Mouse (Mus musculus) embryonic facial prominence, embryonic 15.5 days (tissue): ENCODE data around the gene Ank2. TPM values are rescaled to one million over a fixed set of nuclear protein-coding genes. Genes with fewer than 3 reads are reported as not detected.

ENCODE experiments used
- ATAC-seq: fragments of 200-750 bp; cut with Nextera tagmentation; 2 replicates; pipeline ENCODE4 v1.8.0; 2017; ENCODE audit warnings: low read depth, moderate TSS enrichment; ENCODE audit not compliant: insufficient number of reproducible peaks, low FRiP score, low TSS enrichment
- H3K27ac ChIP-seq: fragments of 300-500 bp; sonication (generic); replicated peaks from 2 replicates; pipeline ENCODE4 v1.5.1; 2015; ENCODE audit warnings: mild to moderate bottlenecking, inconsistent platforms
- H3K27me3 ChIP-seq: fragments of 300-500 bp; sonication (generic); 2 replicates; pipeline ENCODE4 v1.6.1; 2015; ENCODE audit warnings: inconsistent platforms
- H3K36me3 ChIP-seq: fragments of 300-500 bp; sonication (generic); 2 replicates; pipeline ENCODE4 v1.6.1; 2015; ENCODE audit warnings: mild to moderate bottlenecking, inconsistent platforms
- H3K4me1 ChIP-seq: fragments of 300-500 bp; sonication (generic); 2 replicates; pipeline ENCODE4 v1.6.1; 2015; ENCODE audit warnings: inconsistent platforms
- H3K4me2 ChIP-seq: fragments of 300-500 bp; sonication (generic); replicated peaks from 2 replicates; pipeline ENCODE4 v1.6.1; 2015; ENCODE audit warnings: mild to moderate bottlenecking, inconsistent platforms
- H3K4me3 ChIP-seq: fragments of 300-500 bp; sonication (generic); replicated peaks from 2 replicates; pipeline ENCODE4 v1.5.1; 2015; ENCODE audit warnings: mild to moderate bottlenecking, inconsistent platforms
- H3K9ac ChIP-seq: fragments of 300-500 bp; sonication (generic); 2 replicates; pipeline ENCODE4 v1.6.1; 2015; ENCODE audit warnings: inconsistent platforms
- H3K9me3 ChIP-seq: fragments of 300-500 bp; sonication (generic); replicated peaks from 2 replicates; pipeline ENCODE4 v1.6.1; 2016; ENCODE audit warnings: inconsistent platforms
- WGBS: fragments of 180-500 bp; shearing (Covaris S2); methylation state at CpG from one replicate; pipeline ENCODE4 v1.1.7; 2015; 5-methylcytosine and 5-hydroxymethylcytosine counted together
- polyA plus RNA-seq: library from polyadenylated mRNA; unstranded; fragments of >200 nt; fragmentation: Nextera tagmentation; extraction: Ambion mirVana; gene quantifications from 2 replicates; pipeline ENCODE4 v1.2.1, GENCODE M21; 2015

Gene Ank2
- polyA plus RNA-seq, 1 experiment from 2014 or later = 32.4 TPM

DNA sequence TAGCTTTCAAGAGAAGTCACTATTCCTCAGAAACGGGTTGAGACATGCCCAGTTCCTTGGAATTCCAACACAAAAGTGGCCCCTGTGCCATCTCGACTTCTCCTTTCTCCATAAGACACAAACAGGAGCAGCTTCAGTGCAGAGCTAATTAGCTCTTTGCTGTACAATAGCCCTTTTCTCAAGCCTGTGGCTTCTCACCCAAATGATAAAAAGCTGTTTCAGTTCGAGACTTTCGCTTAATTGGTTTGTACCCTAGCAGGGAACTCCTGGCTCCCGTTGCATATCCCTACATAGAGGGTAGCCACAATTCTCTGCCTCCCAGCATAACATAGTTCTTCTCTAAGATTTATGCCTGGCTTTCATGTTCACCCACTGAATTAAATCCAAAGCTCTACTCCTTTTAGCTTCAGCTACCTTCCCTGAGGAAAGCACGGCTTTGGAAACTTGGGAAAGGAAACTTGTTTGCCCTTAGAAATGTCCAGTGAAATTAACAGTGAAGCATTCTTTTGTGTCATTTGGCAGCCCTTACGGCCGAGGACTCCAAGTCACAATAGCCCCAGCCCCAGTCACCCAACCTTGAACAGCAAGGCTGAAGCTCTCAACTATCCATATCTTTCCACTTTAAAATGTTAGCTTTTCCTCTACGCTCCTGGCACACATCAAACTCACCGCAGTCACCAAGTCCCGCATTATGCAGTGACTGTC, 123.0 kb downstream of the Ank2 start:
- no peaks in the 10 kb centered on the region for H3K36me3 ChIP-seq
- H3K27me3 ChIP-seq = no peaks in the 10 kb centered on the region
- H3K4me2 ChIP-seq = no peak overlapping the region
- H3K4me1 ChIP-seq = peaks cover 15% of the 10 kb centered on the region; the same call in 1 of the 2 replicates
- no peak overlapping the region for H3K4me3 ChIP-seq
- H3K9me3 ChIP-seq = no peaks in the 10 kb centered on the region
- H3K27ac ChIP-seq = no peak overlapping the region
- WGBS = 33% methylated on average over 11 of the region's 11 CpGs
- ATAC-seq = no peak
- no peak overlapping the region for H3K9ac ChIP-seq

DNA sequence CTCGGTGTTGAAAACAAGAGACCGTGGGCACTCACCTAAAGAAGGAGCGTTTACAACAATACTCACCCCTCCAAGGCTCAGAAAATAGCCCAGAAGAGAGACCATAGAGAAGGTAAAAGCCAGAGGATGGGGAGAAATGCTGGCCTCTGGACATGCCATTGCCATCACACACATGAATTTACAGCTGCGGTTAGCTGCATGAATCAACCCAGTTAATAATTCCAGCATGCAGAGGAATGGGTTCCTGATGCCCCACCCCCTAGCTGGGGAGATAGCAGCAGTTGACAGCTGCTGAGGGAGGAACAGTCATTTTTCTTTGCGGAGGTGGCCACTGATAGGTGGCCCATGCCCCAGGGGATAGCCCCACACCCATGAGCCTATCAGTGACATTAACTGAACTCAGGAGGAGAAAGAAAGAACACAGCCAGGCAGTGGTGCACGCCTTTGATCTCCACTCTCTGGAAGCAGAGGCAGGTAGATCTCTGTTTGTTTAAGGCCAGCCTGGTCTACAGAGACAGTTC, 124.9 kb downstream of the Ank2 start:
- Histone ChIP-seq H3K4me1 (peaks cover 15% of the 10 kb centered on the region; the same call in 1 of the 2 replicates), H3K9me3 (no peaks in the 10 kb centered on the region), H3K4me3 (no peak overlapping the region), H3K36me3 (no peaks in the 10 kb centered on the region), H3K9ac (no peak overlapping the region), H3K27me3 (no peaks in the 10 kb centered on the region), H3K27ac (no peak overlapping the region), H3K4me2 (no peak overlapping the region)
- WGBS = 82% methylated on average over 6 of the region's 6 CpGs
- no peak for ATAC-seq

DNA sequence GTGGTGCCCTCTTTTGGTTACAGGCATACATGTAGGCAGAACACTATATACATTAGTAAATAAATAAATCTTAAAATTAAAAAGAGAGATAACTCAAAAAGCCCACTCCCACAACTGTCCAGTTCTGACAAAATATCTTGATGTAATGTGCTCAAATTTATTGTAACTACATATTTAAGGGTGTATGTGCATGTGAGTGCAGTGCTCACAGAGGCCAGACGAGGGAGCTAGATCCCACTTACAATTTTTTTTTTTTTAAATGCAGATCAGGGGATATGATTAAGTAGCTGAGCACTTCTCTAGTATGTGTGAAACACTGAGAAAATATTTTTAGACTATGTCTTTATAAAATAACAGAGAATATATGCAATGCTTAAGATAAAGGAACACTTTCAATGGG, 127.4 kb downstream of the Ank2 start:
- Histone ChIP-seq H3K4me2 (no peak overlapping the region), H3K9me3 (no peaks in the 10 kb centered on the region), H3K9ac (no peak overlapping the region), H3K27ac (no peak overlapping the region), H3K27me3 (no peaks in the 10 kb centered on the region), H3K4me3 (no peak overlapping the region), H3K36me3 (no peaks in the 10 kb centered on the region), H3K4me1 (peaks cover 10% of the 10 kb centered on the region; the same call in 1 of the 2 replicates)
- 88% methylated on average over 1 of the region's 1 CpGs for WGBS
- ATAC-seq = no peak

DNA sequence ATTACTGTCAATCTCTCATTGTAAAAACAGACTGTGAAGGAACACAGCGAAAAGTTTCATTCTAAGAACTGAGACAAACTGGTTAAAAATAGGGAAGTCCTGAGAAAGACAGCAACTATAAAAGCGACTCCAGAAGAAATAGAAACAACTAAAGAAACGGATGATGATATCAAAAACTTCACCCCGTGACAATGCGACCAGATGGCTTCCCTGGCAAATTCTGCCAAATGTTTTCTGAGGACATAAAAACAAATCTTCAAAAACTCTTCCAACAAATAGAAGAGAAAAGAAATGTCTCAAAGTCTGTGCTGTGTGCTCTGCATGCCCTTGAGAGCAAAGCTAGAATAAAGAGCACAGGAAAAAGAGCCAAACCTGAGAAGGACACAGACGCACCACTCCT, 129.6 kb downstream of the Ank2 start:
- no peaks in the 10 kb centered on the region for H3K4me1 ChIP-seq
- ATAC-seq = no peak
- no peaks in the 10 kb centered on the region for H3K9me3 ChIP-seq
- H3K36me3 ChIP-seq = no peaks in the 10 kb centered on the region
- H3K9ac ChIP-seq = no peak overlapping the region
- WGBS = 77% methylated on average over 6 of the region's 6 CpGs
- H3K27ac ChIP-seq = no peak overlapping the region
- no peak overlapping the region for H3K4me2 ChIP-seq
- no peak overlapping the region for H3K4me3 ChIP-seq
- no peaks in the 10 kb centered on the region for H3K27me3 ChIP-seq

DNA sequence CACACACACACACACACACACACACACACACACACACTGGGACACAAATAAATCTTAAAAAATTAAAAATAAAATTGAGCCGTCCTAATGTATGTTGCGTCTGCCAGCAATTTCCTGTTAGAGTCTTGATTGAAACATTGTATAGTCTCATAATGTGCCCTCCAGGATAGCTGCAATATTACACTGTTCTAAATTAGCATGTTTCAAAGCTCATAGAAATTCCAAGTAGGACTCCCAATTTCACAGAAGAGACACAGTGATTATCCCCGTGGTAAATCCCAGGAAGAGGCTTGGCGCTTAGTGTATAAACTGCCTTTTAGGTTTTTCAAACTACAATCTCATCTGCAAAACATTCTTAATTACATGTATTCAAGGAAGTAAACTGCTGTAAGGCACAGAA, 131.7 kb downstream of the Ank2 start:
- Histone ChIP-seq H3K9me3 (no peaks in the 10 kb centered on the region), H3K27me3 (no peaks in the 10 kb centered on the region), H3K9ac (no peak overlapping the region), H3K27ac (no peak overlapping the region), H3K36me3 (no peaks in the 10 kb centered on the region), H3K4me1 (no peaks in the 10 kb centered on the region), H3K4me2 (no peak overlapping the region), H3K4me3 (no peak overlapping the region)
- WGBS = 37% methylated on average over 4 of the region's 4 CpGs
- no peak for ATAC-seq

DNA sequence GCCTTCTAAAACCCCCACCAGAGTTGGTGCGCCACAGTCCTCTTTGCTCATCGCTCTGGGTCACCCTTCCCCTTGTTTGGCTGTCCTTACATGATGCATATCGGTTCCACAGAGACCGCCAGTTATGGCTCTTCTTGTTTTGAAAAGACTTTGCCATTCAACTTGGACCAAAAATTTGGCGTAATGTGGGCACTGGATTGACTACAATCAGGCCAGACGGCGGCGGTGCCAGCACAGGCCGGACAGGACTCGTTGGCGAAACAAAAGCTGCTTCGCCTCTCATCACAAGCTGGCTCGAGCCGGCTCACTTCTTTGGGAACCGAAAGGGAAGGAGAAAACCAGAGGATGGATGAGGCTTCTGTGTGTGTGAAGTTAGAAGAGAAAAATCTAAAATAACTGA, 135.6 kb downstream of the Ank2 start:
- Histone ChIP-seq H3K4me3 (no peak overlapping the region), H3K9ac (no peak overlapping the region), H3K27me3 (no peaks in the 10 kb centered on the region), H3K36me3 (no peaks in the 10 kb centered on the region), H3K4me1 (no peaks in the 10 kb centered on the region), H3K27ac (no peak overlapping the region), H3K4me2 (no peak overlapping the region), H3K9me3 (no peaks in the 10 kb centered on the region)
- 91% methylated on average over 15 of the region's 15 CpGs for WGBS
- no peak for ATAC-seq

DNA sequence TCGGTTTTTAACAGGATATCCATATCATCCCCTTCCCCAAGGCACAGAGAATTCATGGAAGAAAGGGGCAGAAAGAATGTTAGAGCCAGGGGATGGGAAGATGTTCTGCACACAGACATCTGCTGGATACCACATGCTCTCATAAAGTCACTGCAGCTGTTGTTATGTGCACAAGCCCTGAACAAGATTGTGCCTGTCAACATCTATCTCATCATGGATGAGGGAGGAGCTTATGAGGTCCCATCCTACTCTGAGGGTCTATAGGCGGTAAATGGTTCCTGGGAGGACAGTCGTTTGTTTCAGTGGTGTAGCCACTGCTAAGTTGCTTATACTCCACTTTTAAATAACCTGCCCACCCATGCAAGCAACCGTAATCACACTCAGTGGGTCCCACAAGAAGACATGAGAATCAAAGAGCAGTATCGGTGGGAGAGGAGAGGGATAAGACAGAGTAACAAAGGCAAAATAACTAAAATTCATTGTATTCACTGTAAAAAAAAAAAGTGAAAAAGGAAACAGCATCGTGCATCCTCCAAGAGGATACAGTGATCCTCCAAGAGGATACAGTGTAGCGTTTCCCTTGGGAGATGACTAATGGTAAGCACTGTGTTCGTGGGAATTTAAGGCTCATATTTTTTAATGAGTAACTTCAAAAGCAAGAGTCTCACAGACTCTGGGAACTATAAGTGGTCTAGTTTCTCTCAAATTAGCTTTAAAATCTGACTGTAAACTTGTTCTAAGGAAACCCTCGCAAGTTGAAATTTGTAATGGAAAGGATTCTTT, 136.3 kb downstream of the Ank2 start:
- WGBS = 74% methylated on average over 9 of the region's 9 CpGs
- no peak overlapping the region for H3K4me2 ChIP-seq
- no peaks in the 10 kb centered on the region for H3K36me3 ChIP-seq
- no peak overlapping the region for H3K4me3 ChIP-seq
- no peaks in the 10 kb centered on the region for H3K9me3 ChIP-seq
- H3K4me1 ChIP-seq = no peaks in the 10 kb centered on the region
- H3K27me3 ChIP-seq = no peaks in the 10 kb centered on the region
- H3K27ac ChIP-seq = no peak overlapping the region
- ATAC-seq = no peak
- no peak overlapping the region for H3K9ac ChIP-seq

DNA sequence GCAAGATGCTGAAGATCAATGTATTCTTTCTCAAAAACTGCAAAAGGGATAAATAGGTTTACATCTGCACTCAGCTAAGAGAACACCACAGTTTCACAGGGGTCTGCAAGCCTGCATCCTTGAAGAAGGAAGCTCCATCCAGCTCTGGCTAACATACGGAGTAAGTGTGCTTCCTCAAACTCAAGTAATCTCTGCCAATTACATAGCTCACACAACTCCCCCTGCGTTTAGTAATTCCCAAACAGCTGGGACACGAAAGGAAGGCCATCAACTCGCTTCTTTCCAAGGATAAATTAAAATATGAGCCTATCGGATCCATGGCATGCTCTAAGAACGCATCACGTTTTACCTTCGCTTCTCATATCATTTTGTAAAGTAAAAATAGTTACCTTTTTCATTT, 137.3 kb downstream of the Ank2 start:
- no peak for ATAC-seq
- Histone ChIP-seq H3K27me3 (no peaks in the 10 kb centered on the region), H3K4me3 (no peak overlapping the region), H3K36me3 (no peaks in the 10 kb centered on the region), H3K9me3 (no peaks in the 10 kb centered on the region), H3K4me2 (no peak overlapping the region), H3K27ac (no peak overlapping the region), H3K4me1 (no peaks in the 10 kb centered on the region), H3K9ac (no peak overlapping the region)
- 73% methylated on average over 8 of the region's 8 CpGs for WGBS

DNA sequence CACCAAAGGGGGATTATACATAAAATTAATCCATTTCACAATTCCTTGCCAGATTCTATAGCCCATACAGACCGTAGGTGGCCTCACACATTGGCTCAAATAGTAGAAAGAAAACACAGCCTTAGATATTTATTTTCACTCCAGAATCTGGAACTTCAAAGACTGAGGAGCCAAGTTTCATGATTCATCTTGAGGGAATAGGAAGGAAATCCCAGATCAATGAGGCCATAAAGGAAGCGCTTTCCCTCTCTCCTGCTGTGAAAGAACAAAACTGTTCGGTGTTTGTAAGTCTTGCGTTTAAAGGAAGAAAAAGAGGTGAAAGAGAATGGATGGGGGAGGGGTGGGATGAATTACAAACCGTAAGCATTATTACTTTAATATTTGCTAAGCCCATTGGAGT, 137.8 kb downstream of the Ank2 start:
- Histone ChIP-seq H3K9ac (no peak overlapping the region), H3K27me3 (no peaks in the 10 kb centered on the region), H3K36me3 (no peaks in the 10 kb centered on the region), H3K4me3 (no peak overlapping the region), H3K4me2 (no peak overlapping the region), H3K4me1 (no peaks in the 10 kb centered on the region), H3K9me3 (no peaks in the 10 kb centered on the region), H3K27ac (no peak overlapping the region)
- no peak for ATAC-seq
- 58% methylated on average over 5 of the region's 5 CpGs for WGBS

DNA sequence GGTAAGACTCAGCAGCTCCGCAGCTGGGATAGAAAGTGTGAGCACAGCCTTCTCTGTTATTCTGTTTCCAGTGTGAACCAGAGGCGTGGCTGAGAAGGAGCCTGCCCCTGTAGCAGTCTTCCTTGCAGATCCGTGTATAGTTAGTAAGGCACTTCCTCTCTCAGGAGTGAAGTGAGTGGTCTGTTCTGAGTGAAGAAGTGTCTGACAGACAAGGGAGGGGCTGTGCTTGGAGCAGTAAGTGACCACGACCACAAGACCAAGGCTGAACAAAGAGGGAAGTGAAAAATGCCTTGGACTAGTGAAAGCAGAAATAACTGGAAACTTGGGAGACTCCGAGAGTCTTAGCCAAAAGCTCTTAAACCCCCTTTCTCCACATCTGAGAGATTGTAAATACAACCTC, 143.9 kb downstream of the Ank2 start:
- no peak for ATAC-seq
- no peaks in the 10 kb centered on the region for H3K27me3 ChIP-seq
- H3K9ac ChIP-seq = no peak overlapping the region
- no peak overlapping the region for H3K4me3 ChIP-seq
- H3K27ac ChIP-seq = no peak overlapping the region
- no peaks in the 10 kb centered on the region for H3K4me1 ChIP-seq
- no peak overlapping the region for H3K4me2 ChIP-seq
- 46% methylated on average over 5 of the region's 5 CpGs for whole genome bisulfite sequencing
- no peaks in the 10 kb centered on the region for H3K9me3 ChIP-seq
- H3K36me3 ChIP-seq = no peaks in the 10 kb centered on the region

DNA sequence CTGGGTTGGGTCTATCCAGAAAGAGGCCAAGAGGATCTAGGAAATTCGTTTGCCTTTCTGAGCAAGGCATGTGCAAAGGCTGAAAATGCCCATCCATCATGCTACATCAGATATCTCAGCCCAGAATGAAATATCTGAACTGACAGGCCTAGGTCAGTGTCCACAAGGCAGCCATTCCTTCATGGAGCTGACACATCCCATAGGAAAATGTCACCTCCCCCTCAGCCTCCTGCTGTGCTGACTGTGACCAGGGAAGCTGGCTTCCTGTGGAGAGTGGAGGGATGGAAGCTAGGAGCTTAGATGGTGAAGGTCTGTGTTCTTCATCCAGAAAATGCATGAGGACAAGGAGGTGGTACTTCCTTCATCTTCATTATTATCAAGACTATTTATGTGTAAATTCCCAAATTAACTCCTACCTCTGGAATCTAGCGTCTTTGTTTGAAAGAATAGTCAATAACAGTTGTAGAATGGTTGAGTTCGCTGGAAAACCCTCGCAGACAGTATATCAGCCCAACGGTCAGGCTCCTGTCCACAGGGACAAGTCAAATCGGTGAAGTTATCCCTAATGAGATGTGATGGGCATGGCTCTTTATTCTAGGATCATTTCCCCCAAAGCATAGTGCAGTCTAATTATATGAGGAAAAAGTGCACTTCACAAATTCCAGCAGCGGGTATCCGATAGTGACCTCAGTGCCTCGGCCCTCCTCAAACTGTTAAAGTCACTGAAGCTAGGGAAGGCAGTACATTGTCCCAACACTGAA, 148.4 kb downstream of the Ank2 start:
- H3K4me3 ChIP-seq = no peak overlapping the region
- 88% methylated on average over 9 of the region's 9 CpGs for WGBS
- H3K4me1 ChIP-seq = no peaks in the 10 kb centered on the region
- no peak overlapping the region for H3K27ac ChIP-seq
- no peaks in the 10 kb centered on the region for H3K36me3 ChIP-seq
- no peak for ATAC-seq
- H3K9ac ChIP-seq = no peak overlapping the region
- no peaks in the 10 kb centered on the region for H3K27me3 ChIP-seq
- no peaks in the 10 kb centered on the region for H3K9me3 ChIP-seq
- H3K4me2 ChIP-seq = no peak overlapping the region
